27 mouse cellular contexts compared by ENCODE assay signal in genomic region chr5:132372605-132373004, GRCm38 (mm10).
DNase-seq lines count a peak whose midpoint lies in the region; ATAC-seq lines count a peak whose summit lies in the region.
"Had no signal": no experiment of that assay in that cellular context is flagged by ENCODE, and none has a peak within 500 bp of the region (broad histone marks: within the 10 kb centered on the region; RNA-seq: fewer than 3 reads in every experiment).

No protein-coding gene starts in this region.

- no peak overlapping the region for H3K27ac ChIP-seq in embryonic facial prominence, embryonic 11.5 days (replicated peaks; ENCODE audit: low read depth, low read length)
- no peak overlapping the region for H3K27ac ChIP-seq in embryonic facial prominence, embryonic 10.5 days (replicated peaks)
- no peak overlapping the region for H3K27ac ChIP-seq in midbrain, embryonic 13.5 days
- H3K27ac ChIP-seq in midbrain, embryonic 14.5 days (replicated peaks; ENCODE audit: low read depth, low read length): no peak overlapping the region
- no peak overlapping the region for H3K27ac ChIP-seq in embryonic facial prominence, embryonic 14.5 days (replicated peaks; ENCODE audit: low read depth, low read length)
- H3K27ac ChIP-seq: forebrain, embryonic 10.5 days; forebrain, embryonic 12.5 days had no signal

- H3K4me1 ChIP-seq in embryonic facial prominence, embryonic 11.5 days (ENCODE audit: control insufficient read depth, insufficient read depth, low read length): no peaks in the 10 kb centered on the region
- peaks cover 41% of the 10 kb centered on the region for H3K4me1 ChIP-seq in embryonic facial prominence, embryonic 10.5 days
- H3K4me1 ChIP-seq in midbrain, embryonic 13.5 days (replicated peaks): peaks cover 47% of the 10 kb centered on the region
- H3K4me1 ChIP-seq in midbrain, embryonic 14.5 days (ENCODE audit: control insufficient read depth, insufficient read depth, low read length): peaks cover 25% of the 10 kb centered on the region
- peaks cover 34% of the 10 kb centered on the region for H3K4me1 ChIP-seq in embryonic facial prominence, embryonic 14.5 days (ENCODE audit: control insufficient read depth, insufficient read depth, low read length)

- H3K36me3 ChIP-seq in embryonic facial prominence, embryonic 11.5 days (replicated peaks; ENCODE audit: control insufficient read depth, insufficient read depth, low read depth, low read length): no peaks in the 10 kb centered on the region
- no peaks in the 10 kb centered on the region for H3K36me3 ChIP-seq in embryonic facial prominence, embryonic 10.5 days (replicated peaks)
- no peaks in the 10 kb centered on the region for H3K36me3 ChIP-seq in midbrain, embryonic 13.5 days
- H3K36me3 ChIP-seq in midbrain, embryonic 14.5 days (ENCODE audit: control insufficient read depth, insufficient read depth, low read length): no peaks in the 10 kb centered on the region
- H3K36me3 ChIP-seq in embryonic facial prominence, embryonic 14.5 days (ENCODE audit: control insufficient read depth, insufficient read depth, low read length): no peaks in the 10 kb centered on the region
- H3K36me3 ChIP-seq: forebrain, embryonic 10.5 days; forebrain, embryonic 12.5 days; G1E had no signal

- no peak for DNase-seq in embryonic facial prominence, embryonic 11.5 days (ENCODE audit: low spot score)
- DNase-seq in embryonic facial prominence, embryonic 10.5 days (ENCODE audit: low spot score): no peak
- no peak for DNase-seq in midbrain, embryonic 14.5 days
- DNase-seq in embryonic facial prominence, embryonic 14.5 days (ENCODE audit: low spot score): peak; percentile 45
- DNase-seq in spleen, postnatal 36 days (ENCODE audit: low spot score in 2 of 2): no peak
- no peak for DNase-seq in right cerebral cortex, adult 2 months (ENCODE audit: low spot score in 2 of 2)
- DNase-seq: adrenal gland, adult 8-10 months; adrenal gland, postnatal 14 days; adrenal gland, postnatal 36 days; B cell, adult 2 months; cerebellum, adult 18-20 months; cerebellum, adult 8-10 months; cerebellum, adult 9-11 months; cerebellum, postnatal 14 days; cerebellum, postnatal 36 days; embryo, embryonic 11 days had no signal

- 53% methylated on average over 2 of the region's 2 CpGs for WGBS in embryonic facial prominence, embryonic 11.5 days
- WGBS in embryonic facial prominence, embryonic 10.5 days: 60% methylated on average over 2 of the region's 2 CpGs
- 75% methylated on average over 2 of the region's 2 CpGs for WGBS in midbrain, embryonic 13.5 days
- WGBS in midbrain, embryonic 14.5 days: 55% methylated on average over 2 of the region's 2 CpGs
- 41% methylated on average over 2 of the region's 2 CpGs for WGBS in embryonic facial prominence, embryonic 14.5 days

- no peak overlapping the region for H3K9ac ChIP-seq in embryonic facial prominence, embryonic 11.5 days (replicated peaks; ENCODE audit: low read length)
- H3K9ac ChIP-seq in midbrain, embryonic 13.5 days (replicated peaks): no peak overlapping the region
- H3K9ac ChIP-seq in midbrain, embryonic 14.5 days (replicated peaks; ENCODE audit: low read length): no peak overlapping the region
- H3K9ac ChIP-seq in embryonic facial prominence, embryonic 14.5 days (ENCODE audit: low read depth, low read length): no peak overlapping the region
- H3K9ac ChIP-seq: forebrain, embryonic 12.5 days had no signal

- H3K4me2 ChIP-seq in embryonic facial prominence, embryonic 11.5 days (ENCODE audit: low read depth, low read length): no peak overlapping the region
- no peak overlapping the region for H3K4me2 ChIP-seq in midbrain, embryonic 13.5 days (replicated peaks)
- no peak overlapping the region for H3K4me2 ChIP-seq in midbrain, embryonic 14.5 days (ENCODE audit: low read length)
- no peak overlapping the region for H3K4me2 ChIP-seq in embryonic facial prominence, embryonic 14.5 days (ENCODE audit: low read depth, low read length)
- H3K4me2 ChIP-seq: forebrain, embryonic 12.5 days had no signal

- H3K9me3 ChIP-seq in embryonic facial prominence, embryonic 11.5 days (replicated peaks; ENCODE audit: control insufficient read depth, low read length): no peaks in the 10 kb centered on the region
- H3K9me3 ChIP-seq in embryonic facial prominence, embryonic 10.5 days: no peaks in the 10 kb centered on the region
- H3K9me3 ChIP-seq in midbrain, embryonic 13.5 days: no peaks in the 10 kb centered on the region
- no peaks in the 10 kb centered on the region for H3K9me3 ChIP-seq in midbrain, embryonic 14.5 days (ENCODE audit: control insufficient read depth, low read length)
- no peaks in the 10 kb centered on the region for H3K9me3 ChIP-seq in embryonic facial prominence, embryonic 14.5 days (ENCODE audit: control insufficient read depth, low read length)
- H3K9me3 ChIP-seq: forebrain, embryonic 10.5 days; forebrain, embryonic 12.5 days; G1E had no signal

- peak; percentile 70; the same call in 1 of the 2 replicates for ATAC-seq in embryonic facial prominence, embryonic 11.5 days (replicated peaks; ENCODE audit: insufficient number of reproducible peaks, low FRiP score, low TSS enrichment, low read depth)
- 0 out of 2 replicates have a peak, but pooled peaks have one; percentile 3 for ATAC-seq in midbrain, embryonic 13.5 days
- no peak for ATAC-seq in midbrain, embryonic 14.5 days (ENCODE audit: low FRiP score, low TSS enrichment)
- peak; percentile 16; the same call in 1 of the 2 replicates for ATAC-seq in embryonic facial prominence, embryonic 14.5 days (ENCODE audit: low read depth)
- ATAC-seq: activated CD4-positive, CD25-positive, alpha-beta regulatory T cell, adult 4 months; CD4-positive, CD25-positive, alpha-beta regulatory T cell, adult 4 months; forebrain, embryonic 14.5 days; forebrain, embryonic 16.5 days; Patski had no signal

- H3K4me3 ChIP-seq in embryonic facial prominence, embryonic 11.5 days (ENCODE audit: low read depth, low read length): no peak overlapping the region
- no peak overlapping the region for H3K4me3 ChIP-seq in embryonic facial prominence, embryonic 10.5 days
- no peak overlapping the region for H3K4me3 ChIP-seq in midbrain, embryonic 13.5 days (replicated peaks)
- no peak overlapping the region for H3K4me3 ChIP-seq in midbrain, embryonic 14.5 days (replicated peaks; ENCODE audit: low read depth, low read length)
- no peak overlapping the region for H3K4me3 ChIP-seq in embryonic facial prominence, embryonic 14.5 days (ENCODE audit: low read depth, low read length)
- H3K4me3 ChIP-seq: erythroblast, embryonic 14.5 days; forebrain, embryonic 10.5 days; forebrain, embryonic 12.5 days had no signal

- no peaks in the 10 kb centered on the region for H3K27me3 ChIP-seq in embryonic facial prominence, embryonic 11.5 days (ENCODE audit: control insufficient read depth, insufficient read depth, low read length)
- H3K27me3 ChIP-seq in embryonic facial prominence, embryonic 10.5 days (replicated peaks; ENCODE audit: low read depth, poor library complexity, severe bottlenecking): no peaks in the 10 kb centered on the region
- H3K27me3 ChIP-seq in midbrain, embryonic 13.5 days: no peaks in the 10 kb centered on the region
- H3K27me3 ChIP-seq in midbrain, embryonic 14.5 days (ENCODE audit: control insufficient read depth, insufficient read depth, low read length): no peaks in the 10 kb centered on the region
- no peaks in the 10 kb centered on the region for H3K27me3 ChIP-seq in embryonic facial prominence, embryonic 14.5 days (replicated peaks; ENCODE audit: control insufficient read depth, insufficient read depth, low read length)
- H3K27me3 ChIP-seq: CH12.LX; forebrain, embryonic 12.5 days; Patski had no signal
